Mouse (Mus musculus): ENCODE measurements at regions not wholly inside any gene's neighbourhood (a gene's known extent, or its start where the extent isn't known, plus 50 kb on each side); places are given as distances from the start of the nearest gene placed in this dataset.

- TF ChIP-seq CTCF (IDR thresholded peaks at IDR 0.05; ENCODE audit: low read depth), result no peak
- TF ChIP-seq EP300 (IDR thresholded peaks at IDR 0.05; ENCODE audit: low read depth), result no peak
Observed at GRCm38 (mm10) chr12:45499834-45500233, 425.3 kb upstream of the Stxbp6 start.
